Mouse (Mus musculus) intestine, embryonic 14.5 days (tissue): ENCODE data around the gene Rnf121. TPM values are rescaled to one million over a fixed set of nuclear protein-coding genes. Genes with fewer than 3 reads are reported as not detected.
A peak's percentile ranks its signal among the peaks of the same experiment; 100 is the strongest.

Experiments
- ATAC-seq: fragments of 200-750 bp; cut with Nextera tagmentation; replicated peaks from 2 replicates; pipeline ENCODE4 v1.8.0; 2017; ENCODE audit warnings: low read depth, moderate number of reproducible peaks, moderate TSS enrichment, moderate library complexity; ENCODE audit not compliant: low FRiP score, low TSS enrichment
- DNase-seq: peaks from one replicate; pipeline ENCODE4 v3.0.0-alpha.2; 2018; ENCODE audit warnings: low spot score
- H3K27ac ChIP-seq: fragments of 300-500 bp; sonication (generic); 2 replicates; pipeline ENCODE4 v1.5.1; 2014; ENCODE audit warnings: low read depth, mild to moderate bottlenecking, control low read depth
- H3K27me3 ChIP-seq: fragments of 300-500 bp; sonication (generic); replicated peaks from 2 replicates; pipeline ENCODE4 v1.6.1; 2014; ENCODE audit warnings: low read length, control low read depth; ENCODE audit not compliant: control insufficient read depth, insufficient read depth
- H3K36me3 ChIP-seq: fragments of 300-500 bp; sonication (generic); 2 replicates; pipeline ENCODE4 v1.6.1; 2014; ENCODE audit warnings: low read length, control low read depth; ENCODE audit not compliant: control insufficient read depth, insufficient read depth
- H3K4me1 ChIP-seq: fragments of 300-500 bp; sonication (generic); replicated peaks from 2 replicates; pipeline ENCODE4 v1.6.1; 2014; ENCODE audit warnings: low read length, control low read depth, mixed read lengths; ENCODE audit not compliant: control insufficient read depth, insufficient read depth
- H3K4me2 ChIP-seq: fragments of 300-500 bp; sonication (generic); 2 replicates; pipeline ENCODE4 v1.6.1; 2014; ENCODE audit warnings: low read length
- H3K4me3 ChIP-seq: fragments of 300-500 bp; sonication (generic); 2 replicates; pipeline ENCODE4 v1.5.1; 2014; ENCODE audit warnings: low read depth, low read length, control low read depth, mixed read lengths
- H3K9ac ChIP-seq: fragments of 300-500 bp; sonication (generic); 2 replicates; pipeline ENCODE4 v1.6.1; 2014; ENCODE audit warnings: mild to moderate bottlenecking, low read length
- H3K9me3 ChIP-seq: fragments of 300-500 bp; sonication (generic); 2 replicates; pipeline ENCODE4 v1.6.1; 2016; ENCODE audit warnings: low read length, control low read depth; ENCODE audit not compliant: control insufficient read depth
- WGBS: fragments of 180-500 bp; shearing (Covaris S2); extraction: QIAGEN DNeasy Blood & Tissue Kit; methylation state at CpG from one replicate; pipeline ENCODE4 v1.1.7; 2014; 5-methylcytosine and 5-hydroxymethylcytosine counted together
- polyA plus RNA-seq: library from polyadenylated mRNA; unstranded; fragments of >200 nt; fragmentation: Nextera tagmentation; extraction: Ambion mirVana; gene quantifications from 2 replicates; pipeline ENCODE4 v1.2.1, GENCODE M21; 2014

The Rnf121 gene
- polyA plus RNA-seq, 1 experiment from 2014 or later, result 29.3 TPM

DNA sequence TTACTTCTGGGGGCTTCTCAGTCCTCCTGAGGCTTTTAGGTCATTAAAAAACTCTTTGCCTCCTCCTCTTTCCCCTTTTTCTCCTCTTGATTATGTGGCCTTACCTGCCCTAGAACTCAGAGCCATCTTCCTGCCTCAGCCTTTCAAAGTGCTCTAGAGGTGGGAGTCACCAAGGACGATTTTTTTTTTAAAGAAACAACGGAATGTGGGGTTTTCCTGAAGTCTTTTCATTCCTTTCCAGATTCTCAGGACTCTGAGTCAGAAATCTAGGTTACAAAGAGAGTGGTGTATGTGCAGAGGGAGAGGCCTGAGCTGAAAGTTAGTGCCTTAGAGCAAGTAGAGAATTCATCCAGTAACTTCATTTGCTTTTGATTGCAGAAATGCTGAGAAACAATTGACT is 93.5 kb downstream of the Rnf121 start:
- H3K4me1 ChIP-seq, result peaks cover 33% of the 10 kb centered on the region
- H3K9me3 ChIP-seq, result no peaks in the 10 kb centered on the region
- 50% methylated on average over 2 of the region's 2 CpGs for WGBS

DNA sequence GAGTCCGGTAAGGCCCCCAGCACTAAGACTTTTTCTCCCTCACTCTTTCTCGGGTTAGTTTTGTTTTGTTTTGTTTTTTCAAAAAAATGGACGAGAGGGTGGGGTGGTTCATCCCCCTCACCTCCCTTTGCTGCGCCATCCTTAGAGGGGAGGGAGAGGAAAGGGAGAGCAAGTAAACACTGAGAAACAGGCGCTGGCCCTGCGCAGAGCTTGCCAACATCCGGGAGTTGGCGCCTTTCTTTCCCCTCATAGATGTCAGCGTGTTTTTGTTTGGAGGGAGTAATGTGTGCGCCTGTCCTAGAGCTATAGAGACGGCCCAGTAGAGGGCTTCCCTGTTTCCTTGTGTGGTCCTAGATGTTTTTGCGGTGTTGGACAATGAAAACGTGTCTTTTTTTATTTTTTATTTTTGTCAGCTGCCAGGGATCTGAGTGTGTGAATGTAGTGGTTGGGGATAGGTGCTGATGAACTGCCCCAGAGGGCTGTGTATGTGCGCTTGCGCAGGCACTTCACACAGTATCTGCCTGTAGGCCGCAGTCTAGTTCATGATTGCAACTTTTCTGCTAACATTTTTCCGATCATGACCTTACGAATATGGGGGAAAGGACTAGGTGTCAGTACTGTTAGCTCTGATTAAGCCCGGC is 94.3 kb downstream of the Rnf121 start:
- Histone ChIP-seq H3K9ac (peak overlapping the region; percentile 82), H3K36me3 (no peaks in the 10 kb centered on the region), H3K27ac (peak overlapping the region; percentile 100), H3K4me1 (peaks cover 33% of the 10 kb centered on the region), H3K27me3 (no peaks in the 10 kb centered on the region), H3K4me3 (peak overlapping the region; percentile 77), H3K9me3 (no peaks in the 10 kb centered on the region), H3K4me2 (peak overlapping the region; percentile 82)
- WGBS, result 2% methylated on average over 19 of the region's 19 CpGs
- ATAC-seq (peak; percentile 53), DNase-seq (peak; percentile 86)

More for the DNA sequence above, 93.5 kb downstream of the Rnf121 start:
- peak overlapping the region; percentile 82 for H3K4me2 ChIP-seq
- H3K27me3 ChIP-seq, result no peaks in the 10 kb centered on the region
- H3K9ac ChIP-seq, result peak overlapping the region; percentile 82
- H3K4me3 ChIP-seq, result peak overlapping the region; percentile 77
- DNase-seq (no peak), ATAC-seq (no peak)
- peak overlapping the region; percentile 100 for H3K27ac ChIP-seq
- H3K36me3 ChIP-seq, result no peaks in the 10 kb centered on the region

DNA sequence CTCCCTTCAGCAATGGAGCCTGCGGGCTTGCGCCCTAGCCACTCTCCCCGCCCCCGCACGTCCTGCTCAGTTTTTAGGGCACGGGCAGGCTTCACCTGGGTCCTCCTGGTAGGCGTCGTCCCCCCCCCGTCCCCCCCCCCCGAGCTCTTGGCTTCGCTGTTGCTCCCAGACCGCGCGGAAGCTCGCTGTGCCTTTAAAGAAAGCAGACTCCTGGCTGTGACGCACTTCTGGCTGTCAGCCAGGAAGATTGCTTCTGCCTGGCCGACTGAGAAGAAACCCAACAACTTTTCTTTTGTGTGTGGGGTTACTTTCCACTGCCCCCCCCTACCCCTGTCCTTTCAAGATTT is 94.9 kb downstream of the Rnf121 start:
- peak overlapping the region; percentile 77 for H3K4me3 ChIP-seq
- WGBS, result 0% methylated on average over 16 of the region's 17 CpGs
- H3K9ac ChIP-seq, result peak overlapping the region; percentile 82
- peak; percentile 74 for ATAC-seq
- H3K9me3 ChIP-seq, result no peaks in the 10 kb centered on the region
- H3K36me3 ChIP-seq, result no peaks in the 10 kb centered on the region
- H3K4me2 ChIP-seq, result peak overlapping the region; percentile 82
- H3K4me1 ChIP-seq, result peaks cover 33% of the 10 kb centered on the region
- DNase-seq, result peak; percentile 94
- peak overlapping the region; percentile 100 for H3K27ac ChIP-seq
- no peaks in the 10 kb centered on the region for H3K27me3 ChIP-seq

DNA sequence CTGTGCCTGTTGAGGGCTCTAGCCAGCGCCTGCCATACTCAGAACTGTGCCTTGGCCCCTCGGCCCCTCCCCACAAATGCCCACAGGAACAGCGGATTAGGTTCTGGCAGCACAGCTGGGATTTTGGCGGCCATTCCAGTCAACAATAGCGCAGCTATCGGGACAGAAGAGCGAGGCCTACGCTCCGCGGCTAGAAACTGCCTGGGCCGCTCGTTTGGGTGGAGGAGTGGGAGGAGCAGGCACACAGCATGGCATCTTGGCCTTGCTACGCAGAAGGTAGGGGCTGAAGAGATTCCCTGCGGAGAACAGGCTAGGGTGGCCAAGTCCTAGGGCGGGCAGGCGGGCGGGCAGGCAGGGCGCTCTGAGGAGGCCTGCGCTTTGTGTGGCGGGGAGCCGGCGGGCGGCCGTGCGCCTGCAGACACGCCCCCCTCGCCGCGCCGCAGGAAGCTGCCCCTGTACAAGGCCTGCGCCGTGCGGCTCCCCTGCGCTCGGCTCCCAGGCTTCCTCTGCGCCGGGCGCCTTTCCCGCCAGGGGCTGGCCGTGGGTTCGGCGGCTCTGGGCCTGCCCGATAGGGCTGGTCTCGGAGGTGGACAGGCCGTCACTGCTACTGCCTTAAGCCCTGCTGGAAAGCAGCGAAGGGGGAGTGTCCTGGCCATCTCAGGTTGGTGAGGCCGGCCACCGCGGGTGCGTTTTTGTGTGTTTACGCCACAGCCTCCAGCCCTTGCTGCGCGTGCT is 95.4 kb downstream of the Rnf121 start:
- peak overlapping the region; percentile 100 for H3K27ac ChIP-seq
- H3K9me3 ChIP-seq, result no peaks in the 10 kb centered on the region

More for the DNA sequence above, 95.4 kb downstream of the Rnf121 start:
- Histone ChIP-seq H3K36me3 (no peaks in the 10 kb centered on the region), H3K27me3 (no peaks in the 10 kb centered on the region), H3K4me2 (peak overlapping the region; percentile 82), H3K9ac (peak overlapping the region; percentile 82), H3K4me3 (peak overlapping the region; percentile 77), H3K4me1 (peaks cover 33% of the 10 kb centered on the region)
- peak; percentile 91 for ATAC-seq
- under 1% methylated on average over 52 of the region's 53 CpGs for WGBS
- peak; percentile 94 for DNase-seq

Other genes starting within 250 kb of the Rnf121 start
- 6.9 and 7.5 TPM in 2 replicates for gene Phox2a, start 247.2 kb downstream of the Rnf121 start, polyA plus RNA-seq
- 24.8 and 27.2 TPM in 2 replicates for gene Inppl1, start 227.2 kb downstream of the Rnf121 start, polyA plus RNA-seq
- 2.1 and 2.5 TPM in 2 replicates for gene Folr2, start 208.3 kb downstream of the Rnf121 start, polyA plus RNA-seq
- 71.3 and 76.3 TPM in 2 replicates for gene Anapc15, start 201.8 kb downstream of the Rnf121 start, polyA plus RNA-seq
- gene Folr1, start 194.7 kb downstream of the Rnf121 start, polyA plus RNA-seq, result 76.1 and 79.2 TPM in 2 replicates
- 153 and 167 TPM in 2 replicates for gene Lamtor1, start 159.6 kb downstream of the Rnf121 start, polyA plus RNA-seq
- gene Tomt, start 159.1 kb downstream of the Rnf121 start, polyA plus RNA-seq, result 0.44 and 0.97 TPM in 2 replicates
- 6.8 and 10.1 TPM in 2 replicates for gene Lrrc51, start 131.6 kb downstream of the Rnf121 start, polyA plus RNA-seq
- 99.6 and 101 TPM in 2 replicates for gene Numa1, start 131.4 kb downstream of the Rnf121 start, polyA plus RNA-seq
- gene Il18bp, start 46.8 kb downstream of the Rnf121 start, polyA plus RNA-seq, result 2.7 and 2.8 TPM in 2 replicates
- 22.7 and 25.8 TPM in 2 replicates for gene Xndc1, start within 50 bp of the Rnf121 start, polyA plus RNA-seq
- gene Xntrpc, start 244 bp upstream of the Rnf121 start, polyA plus RNA-seq, result 1.1 and 1.5 TPM in 2 replicates
- gene Trpc2, start 17.6 kb upstream of the Rnf121 start, polyA plus RNA-seq, result not detected in 2 replicates
- 0.49 and 0.90 TPM in 2 replicates for gene Art1, start 36.3 kb upstream of the Rnf121 start, polyA plus RNA-seq
- 0.46 and 0.67 TPM in 2 replicates for gene Art5, start 44.0 kb upstream of the Rnf121 start, polyA plus RNA-seq
- gene Chrna10, start 51.4 kb upstream of the Rnf121 start, polyA plus RNA-seq, result not detected in 2 replicates
- gene Nup98, start 144.7 kb upstream of the Rnf121 start, polyA plus RNA-seq, result 46.6 and 52.1 TPM in 2 replicates
- gene Pgap2, start 144.7 kb upstream of the Rnf121 start, polyA plus RNA-seq, result 88.9 and 92.6 TPM in 2 replicates
- 63.7 and 65.0 TPM in 2 replicates for gene Rhog, start 190.6 kb upstream of the Rnf121 start, polyA plus RNA-seq
- 22.4 and 23.6 TPM in 2 replicates for gene Stim1, start 202.3 kb upstream of the Rnf121 start, polyA plus RNA-seq